Mouse (Mus musculus): ENCODE measurements around the gene Tmem94. TPM values are rescaled to one million over a fixed set of nuclear protein-coding genes. Genes with fewer than 3 reads are reported as not detected.

Gene Tmem94
- polyA plus RNA-seq, 1 experiment from 2014 or later, result 42.4 TPM

DNA sequence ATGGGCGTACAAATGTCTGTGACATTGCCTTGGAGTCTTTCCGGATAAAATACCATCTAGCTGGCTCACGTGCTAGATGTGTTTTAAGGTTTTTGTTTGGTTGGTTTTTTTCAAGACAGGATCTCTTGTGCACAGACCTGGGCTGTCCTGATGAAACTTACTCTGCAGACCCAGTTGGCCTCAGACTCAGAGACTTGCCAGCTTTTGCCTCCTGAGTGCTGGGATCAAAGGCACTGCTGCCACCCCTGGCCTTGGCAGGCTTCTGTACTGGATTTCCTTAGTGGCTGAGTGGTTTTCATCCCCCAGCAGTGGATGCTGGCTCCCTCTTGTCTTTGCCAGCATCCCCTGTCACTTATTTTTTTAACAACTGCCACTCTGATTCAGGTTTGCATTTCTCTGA lies 3.7 kb downstream of the Tmem94 start:
- Histone ChIP-seq H3K9ac (replicated peaks) (no peak overlapping the region), H3K27ac (replicated peaks) (no peak overlapping the region; the same call in 1 of the 2 replicates), H3K4me3 (no peak overlapping the region), H3K36me3 (no peaks in the 10 kb centered on the region), H3K4me1 (peaks cover 22% of the 10 kb centered on the region), H3K9me3 (no peaks in the 10 kb centered on the region), H3K27me3 (no peaks in the 10 kb centered on the region), H3K4me2 (replicated peaks) (no peak overlapping the region)
- 90% methylated on average over 3 of the region's 3 CpGs for WGBS
- ATAC-seq (ENCODE audit: low FRiP score, low read depth), result no peak

DNA sequence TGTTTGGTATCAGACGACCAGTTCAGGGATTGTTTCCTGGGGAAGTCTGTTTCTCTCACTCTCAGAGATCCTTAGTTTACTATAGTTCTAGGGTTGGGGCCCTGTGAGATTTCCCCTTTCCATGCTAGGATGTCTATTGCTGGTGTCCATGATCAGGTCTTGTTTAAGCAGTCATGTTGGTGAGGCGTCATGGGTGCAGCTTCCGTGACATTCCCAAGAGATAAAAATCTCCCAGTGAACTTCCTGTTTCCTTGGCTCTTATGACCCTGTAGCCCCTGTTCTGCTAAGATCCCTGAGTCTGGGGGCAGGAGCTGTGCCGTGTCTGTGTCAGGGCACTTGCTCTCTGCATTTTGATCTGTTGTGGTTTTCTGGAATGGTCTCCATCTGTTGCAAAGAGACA lies 9.4 kb downstream of the Tmem94 start:
- no peak for ATAC-seq (ENCODE audit: low FRiP score, low read depth)
- Histone ChIP-seq H3K9ac (replicated peaks) (no peak overlapping the region), H3K9me3 (no peaks in the 10 kb centered on the region), H3K36me3 (no peaks in the 10 kb centered on the region), H3K4me3 (no peak overlapping the region), H3K27me3 (no peaks in the 10 kb centered on the region), H3K4me2 (replicated peaks) (no peak overlapping the region), H3K27ac (replicated peaks) (no peak overlapping the region), H3K4me1 (peaks cover 36% of the 10 kb centered on the region)
- WGBS, result 72% methylated on average over 4 of the region's 4 CpGs

DNA sequence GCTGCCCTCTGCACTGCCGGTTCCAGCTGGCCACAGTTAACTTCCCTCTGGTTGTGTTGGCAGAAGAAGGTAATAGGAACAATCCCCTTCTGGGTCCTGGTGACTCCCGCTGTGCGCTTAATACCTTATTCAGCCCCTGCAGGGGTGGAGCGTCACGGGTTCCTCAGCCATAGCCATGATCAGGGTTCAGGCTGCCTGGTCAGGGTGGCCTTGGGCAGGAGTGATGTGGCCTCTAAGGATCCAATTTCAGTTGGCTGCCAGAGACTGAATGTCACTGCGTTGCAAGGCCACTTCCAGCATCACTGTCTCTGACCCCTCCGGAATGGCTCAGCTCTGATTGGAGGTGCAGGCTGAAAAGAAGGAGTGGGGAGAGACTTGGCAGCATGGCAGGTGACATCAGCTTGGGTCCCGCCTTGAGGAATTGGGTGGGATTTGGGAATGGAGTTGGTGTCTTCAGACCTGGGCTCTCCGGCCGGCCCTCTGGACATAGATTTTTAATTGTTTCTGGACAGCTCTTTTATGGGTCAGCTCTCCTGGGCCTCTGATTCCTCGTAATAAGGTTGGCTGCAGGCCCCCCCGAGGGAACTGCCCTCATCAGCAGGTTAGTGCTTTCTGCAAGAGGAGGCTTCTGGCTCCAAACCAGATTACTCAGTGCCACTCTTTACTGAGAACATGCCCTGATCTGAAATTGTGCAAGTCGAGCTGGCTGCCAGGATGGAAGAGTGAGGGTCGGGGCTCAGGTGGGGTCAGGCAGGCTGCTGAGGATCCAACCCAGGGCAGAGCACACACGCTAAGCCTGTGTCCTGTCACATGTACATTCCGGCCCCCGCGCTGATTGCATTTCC lies 10.8 kb downstream of the Tmem94 start:
- WGBS, result 38% methylated on average over 18 of the region's 18 CpGs
- Histone ChIP-seq H3K27me3 (no peaks in the 10 kb centered on the region), H3K36me3 (no peaks in the 10 kb centered on the region), H3K4me1 (peaks cover 48% of the 10 kb centered on the region), H3K4me2 (replicated peaks) (no peak overlapping the region), H3K9me3 (no peaks in the 10 kb centered on the region), H3K9ac (replicated peaks) (no peak overlapping the region), H3K4me3 (no peak overlapping the region), H3K27ac (replicated peaks) (0 out of 2 replicates have a peak overlapping the region, but pooled peaks have one; percentile 10)
- ATAC-seq (ENCODE audit: low FRiP score, low read depth), result no peak

DNA sequence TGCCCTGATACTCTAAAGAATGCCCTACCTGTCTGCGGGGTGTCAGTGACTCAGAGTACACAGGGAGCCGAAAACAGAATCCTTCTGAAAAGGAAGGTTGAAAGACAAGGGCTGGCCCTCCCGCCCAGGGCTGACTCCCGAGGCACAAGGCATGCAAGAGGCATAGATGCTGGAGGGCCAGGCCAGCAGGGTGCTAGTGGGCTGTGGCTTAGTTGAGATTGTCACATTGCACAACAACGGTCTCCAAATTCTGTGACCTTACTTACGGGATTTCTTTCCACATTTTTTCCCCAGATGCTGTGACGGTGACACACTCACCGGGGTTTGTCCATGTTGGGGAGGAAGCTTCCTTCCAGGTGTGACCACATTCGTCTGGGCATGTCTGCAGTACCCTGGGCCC lies 11.7 kb downstream of the Tmem94 start:
- Histone ChIP-seq H3K36me3 (no peaks in the 10 kb centered on the region), H3K9me3 (no peaks in the 10 kb centered on the region), H3K27ac (replicated peaks) (0 out of 2 replicates have a peak overlapping the region, but pooled peaks have one; percentile 10), H3K4me2 (replicated peaks) (no peak overlapping the region), H3K9ac (replicated peaks) (no peak overlapping the region), H3K4me1 (peaks cover 56% of the 10 kb centered on the region), H3K4me3 (no peak overlapping the region), H3K27me3 (peaks cover 8% of the 10 kb centered on the region; the same call in 1 of the 2 replicates)
- 42% methylated on average over 9 of the region's 9 CpGs for WGBS
- no peak for ATAC-seq (ENCODE audit: low FRiP score, low read depth)

DNA sequence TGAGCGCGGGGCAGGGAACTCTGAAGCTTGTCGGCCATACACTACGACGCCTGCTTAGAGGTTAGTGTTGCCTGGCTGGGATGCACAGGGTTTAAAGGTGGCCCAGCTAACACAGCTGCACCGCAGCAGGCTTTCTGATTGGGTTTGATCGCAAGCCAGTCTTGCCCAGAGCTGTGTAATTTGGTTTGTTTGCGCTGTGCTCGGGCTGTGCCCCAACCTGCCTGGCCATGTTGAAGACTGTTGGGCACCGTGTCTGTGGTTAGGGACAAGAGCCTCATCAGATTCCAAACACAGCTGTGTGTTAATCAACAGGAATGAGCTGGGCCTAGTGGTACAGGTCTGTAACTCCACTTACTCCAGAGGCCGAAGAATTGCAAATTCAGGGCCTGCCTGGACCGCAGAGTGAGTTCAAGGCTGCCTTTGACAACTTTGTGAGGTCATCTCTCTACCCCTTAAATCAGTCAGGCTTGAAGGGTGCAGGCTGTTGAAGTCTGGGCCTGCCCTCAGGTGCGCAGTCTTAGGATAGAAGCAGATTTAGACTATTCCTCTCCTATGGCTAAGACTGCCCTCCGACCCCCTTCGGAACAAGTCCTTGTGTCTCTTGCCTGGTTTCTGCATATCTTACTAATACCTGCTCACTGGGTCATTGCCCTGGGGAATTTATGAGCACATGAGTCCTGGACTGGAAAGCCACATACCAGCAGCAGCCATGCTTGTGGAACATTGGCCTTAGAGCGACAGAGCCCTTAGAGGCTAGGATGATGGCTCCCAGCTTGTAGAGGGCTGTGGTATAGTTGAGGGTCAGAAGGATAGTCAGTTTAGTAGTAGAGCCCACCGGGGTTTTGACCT lies 12.5 kb downstream of the Tmem94 start:
- no peaks in the 10 kb centered on the region for H3K9me3 ChIP-seq
- no peak overlapping the region for H3K9ac ChIP-seq (replicated peaks)
- H3K4me2 ChIP-seq (replicated peaks), result no peak overlapping the region
- WGBS, result 85% methylated on average over 17 of the region's 17 CpGs
- peaks cover 10% of the 10 kb centered on the region; the same call in 1 of the 2 replicates for H3K27me3 ChIP-seq
- H3K27ac ChIP-seq (replicated peaks), result no peak overlapping the region
- ATAC-seq (ENCODE audit: low FRiP score, low read depth), result no peak
- no peaks in the 10 kb centered on the region for H3K36me3 ChIP-seq
- peaks cover 63% of the 10 kb centered on the region for H3K4me1 ChIP-seq
- no peak overlapping the region for H3K4me3 ChIP-seq

DNA sequence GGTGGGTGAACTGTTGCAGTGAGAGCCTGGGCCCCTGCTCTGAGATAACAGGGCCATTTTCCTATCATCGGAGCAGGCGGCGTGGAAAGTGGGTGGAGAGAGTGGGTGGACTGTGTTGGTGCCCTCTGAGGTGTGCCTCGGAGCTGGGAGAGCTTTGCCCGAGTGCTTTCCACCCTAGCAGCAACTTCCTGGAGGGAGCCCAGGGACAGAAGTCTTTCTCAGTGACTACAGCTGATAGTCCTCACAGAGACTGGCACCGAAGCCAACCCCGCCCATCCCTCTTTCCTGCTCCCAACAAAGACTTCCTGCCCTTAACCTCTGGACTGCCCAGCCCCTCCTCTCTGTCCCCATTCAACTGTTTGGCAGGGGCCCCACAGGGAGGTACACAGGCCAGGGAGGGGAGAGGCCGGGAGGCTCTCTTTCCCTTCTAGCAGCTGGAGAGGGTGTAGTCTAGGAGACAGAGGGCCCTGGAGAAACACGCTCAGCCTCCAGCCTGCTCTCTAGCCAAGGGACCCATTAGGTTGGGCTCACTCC lies 13.9 kb downstream of the Tmem94 start:
- no peaks in the 10 kb centered on the region for H3K9me3 ChIP-seq
- H3K27me3 ChIP-seq, result peaks cover 10% of the 10 kb centered on the region; the same call in 1 of the 2 replicates
- no peaks in the 10 kb centered on the region for H3K36me3 ChIP-seq
- peak overlapping the region; percentile 53 for H3K4me2 ChIP-seq (replicated peaks)
- ATAC-seq (ENCODE audit: low FRiP score, low read depth), result peak; percentile 82
- peak overlapping the region; percentile 80 for H3K27ac ChIP-seq (replicated peaks)
- H3K4me1 ChIP-seq, result peaks cover 72% of the 10 kb centered on the region
- no peak overlapping the region for H3K4me3 ChIP-seq
- H3K9ac ChIP-seq (replicated peaks), result peak overlapping the region; percentile 20
- under 1% methylated on average over 9 of the region's 9 CpGs for WGBS

DNA sequence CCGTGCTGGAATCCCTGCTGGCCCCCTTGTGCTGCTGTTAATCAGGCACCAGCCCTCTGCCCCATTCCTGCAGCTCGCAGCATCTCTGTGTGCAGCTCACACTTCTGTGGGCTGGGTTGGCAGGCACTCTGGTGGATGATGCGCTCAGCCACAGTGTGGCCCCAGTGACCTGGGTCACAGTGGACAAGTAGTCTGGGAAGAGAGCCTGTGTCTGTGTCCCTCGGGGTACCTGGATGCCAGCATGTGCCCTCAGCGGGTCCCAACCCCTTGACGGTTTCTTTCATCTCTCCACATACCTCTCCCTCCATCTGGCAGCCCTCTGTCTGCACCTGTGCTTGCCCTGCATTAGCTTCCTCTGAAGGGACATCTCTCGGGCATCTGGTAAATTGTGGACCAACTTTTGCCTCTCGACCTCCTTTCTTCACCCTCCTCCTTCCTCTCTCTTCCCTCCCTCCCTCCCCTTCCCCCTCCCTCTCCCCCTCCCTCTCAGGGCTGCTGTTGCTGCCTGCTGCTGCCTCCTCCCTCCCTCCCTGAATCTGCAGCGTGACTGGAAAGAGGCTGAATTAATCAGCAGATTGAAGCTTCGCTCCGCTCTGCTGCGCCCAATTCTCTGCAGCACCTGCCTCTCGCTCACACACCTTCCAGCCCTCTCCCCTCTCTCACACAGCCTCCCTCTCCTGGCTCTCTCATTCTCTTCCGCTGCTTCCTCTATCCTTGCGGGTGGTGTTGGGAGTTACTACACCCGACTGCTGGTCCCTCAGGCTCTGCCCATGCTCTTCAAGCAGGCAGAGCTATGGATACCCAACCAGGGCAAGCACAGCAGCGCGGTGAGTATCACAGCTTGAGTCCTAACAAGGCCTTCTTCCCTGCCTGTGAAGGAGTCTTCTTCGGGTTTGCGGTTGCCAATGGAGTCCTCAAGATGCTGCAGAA lies 15.2 kb downstream of the Tmem94 start:
- Histone ChIP-seq H3K9me3 (no peaks in the 10 kb centered on the region), H3K4me2 (replicated peaks) (peak overlapping the region; percentile 53), H3K27me3 (peaks cover 10% of the 10 kb centered on the region; the same call in 1 of the 2 replicates), H3K9ac (replicated peaks) (peak overlapping the region; percentile 24; the same call in 1 of the 2 replicates), H3K27ac (replicated peaks) (peak overlapping the region; percentile 80), H3K4me3 (peak overlapping the region; percentile 24), H3K36me3 (peaks cover under 1% of the 10 kb centered on the region; the same call in 1 of the 2 replicates), H3K4me1 (peaks cover 69% of the 10 kb centered on the region)
- WGBS, result 8% methylated on average over 20 of the region's 20 CpGs
- ATAC-seq (ENCODE audit: low FRiP score, low read depth), result peak; percentile 62

DNA sequence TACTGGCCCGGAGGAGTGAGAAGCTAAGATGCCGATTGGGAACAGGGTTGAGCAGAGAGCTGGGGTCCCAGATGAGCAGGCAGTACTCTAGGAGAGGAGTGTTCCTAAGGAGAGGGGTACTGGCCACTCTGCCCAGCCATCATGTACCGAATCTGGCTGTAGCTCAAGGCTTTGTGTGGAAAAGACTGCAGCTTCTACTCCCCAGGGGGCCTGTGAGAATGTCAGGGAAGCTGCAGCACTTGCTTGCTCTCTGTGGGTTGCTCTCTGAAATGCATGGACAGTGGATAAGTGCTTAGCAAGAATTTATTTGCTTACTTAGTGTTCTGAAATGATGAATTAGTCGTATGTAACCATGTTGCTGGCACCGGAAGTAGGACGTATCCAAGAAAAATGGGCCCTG lies 21.2 kb downstream of the Tmem94 start:
- Histone ChIP-seq H3K9me3 (no peaks in the 10 kb centered on the region), H3K4me1 (peaks cover 26% of the 10 kb centered on the region), H3K27ac (replicated peaks) (0 out of 2 replicates have a peak overlapping the region, but pooled peaks have one; percentile 42), H3K4me2 (replicated peaks) (no peak overlapping the region), H3K36me3 (peaks cover 55% of the 10 kb centered on the region), H3K27me3 (peaks cover 6% of the 10 kb centered on the region; the same call in 1 of the 2 replicates), H3K9ac (replicated peaks) (no peak overlapping the region), H3K4me3 (no peak overlapping the region)
- WGBS, result 75% methylated on average over 6 of the region's 6 CpGs
- no peak for ATAC-seq (ENCODE audit: low FRiP score, low read depth)

DNA sequence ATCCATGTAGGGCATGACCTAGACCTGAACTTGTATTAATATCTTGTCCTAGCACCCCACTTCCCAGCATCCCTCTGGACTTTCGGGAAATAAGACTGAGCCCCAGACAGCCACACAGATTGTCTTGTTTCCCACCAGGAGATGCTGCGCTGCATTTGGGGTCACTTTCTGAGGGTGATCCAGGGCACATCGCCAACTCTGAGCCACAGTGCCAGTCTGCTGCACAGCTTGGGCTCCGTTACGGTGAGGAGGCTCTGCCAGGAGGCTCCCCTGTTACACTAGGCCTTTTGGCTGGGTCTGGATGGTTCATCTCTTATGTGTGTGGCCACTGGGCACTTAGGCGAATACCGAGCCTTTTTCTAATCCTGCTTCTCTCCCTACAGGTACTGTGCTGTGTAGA lies 24.6 kb downstream of the Tmem94 start:
- H3K9me3 ChIP-seq, result no peaks in the 10 kb centered on the region
- 96% methylated on average over 7 of the region's 7 CpGs for WGBS
- H3K27me3 ChIP-seq, result no peaks in the 10 kb centered on the region
- no peak for ATAC-seq (ENCODE audit: low FRiP score, low read depth)
- peaks cover 88% of the 10 kb centered on the region for H3K36me3 ChIP-seq
- H3K4me3 ChIP-seq, result no peak overlapping the region
- no peak overlapping the region for H3K4me2 ChIP-seq (replicated peaks)
- peaks cover 6% of the 10 kb centered on the region; the same call in 1 of the 2 replicates for H3K4me1 ChIP-seq
- no peak overlapping the region for H3K9ac ChIP-seq (replicated peaks)
- no peak overlapping the region for H3K27ac ChIP-seq (replicated peaks)

DNA sequence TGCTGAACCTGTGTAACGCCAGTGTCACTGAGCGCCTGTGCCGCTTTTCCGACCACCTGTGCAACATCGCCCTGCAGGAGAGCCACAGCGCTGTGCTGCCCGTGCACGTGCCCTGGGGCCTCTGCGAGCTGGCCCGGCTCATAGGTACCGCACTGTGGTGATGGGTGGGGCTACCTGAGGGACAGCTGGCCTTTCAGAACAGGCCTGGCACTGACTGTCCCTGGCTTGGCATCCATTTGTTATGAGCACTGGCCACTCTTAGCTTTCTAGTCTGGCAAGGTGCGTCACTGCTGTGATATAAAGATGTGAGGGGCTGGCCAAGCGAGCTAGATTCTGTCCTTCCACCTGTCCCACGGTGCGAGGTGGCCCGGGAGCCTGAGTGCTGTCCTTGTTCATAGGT lies 26.7 kb downstream of the Tmem94 start:
- 97% methylated on average over 16 of the region's 16 CpGs for WGBS
- ATAC-seq (ENCODE audit: low FRiP score, low read depth), result no peak
- Histone ChIP-seq H3K9me3 (no peaks in the 10 kb centered on the region), H3K4me3 (no peak overlapping the region), H3K27me3 (no peaks in the 10 kb centered on the region), H3K36me3 (peaks cover 95% of the 10 kb centered on the region), H3K4me2 (replicated peaks) (no peak overlapping the region), H3K4me1 (no peaks in the 10 kb centered on the region), H3K9ac (replicated peaks) (no peak overlapping the region), H3K27ac (replicated peaks) (no peak overlapping the region)

DNA sequence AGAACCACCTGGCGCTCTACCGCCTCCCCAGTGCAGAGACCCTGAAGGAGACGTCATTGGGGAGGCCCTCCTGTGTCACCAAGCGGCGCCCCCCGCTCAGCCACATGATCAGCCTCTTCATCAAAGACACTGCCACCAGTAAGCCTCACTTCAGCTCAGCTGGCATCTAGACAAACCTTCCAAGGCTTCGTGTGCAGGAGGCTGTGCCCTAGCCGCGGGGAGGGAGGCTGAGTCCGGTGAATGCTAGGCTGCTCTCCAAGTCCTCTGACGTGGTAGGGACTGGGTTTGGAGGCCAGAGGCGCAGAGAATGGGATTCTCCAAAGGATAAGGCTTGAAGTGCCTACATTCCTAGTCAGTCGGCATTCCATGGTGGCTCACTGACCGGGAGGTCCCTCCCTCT lies 27.1 kb downstream of the Tmem94 start:
- no peak overlapping the region for H3K4me2 ChIP-seq (replicated peaks)
- H3K9me3 ChIP-seq, result no peaks in the 10 kb centered on the region
- no peak overlapping the region for H3K27ac ChIP-seq (replicated peaks)
- H3K4me3 ChIP-seq, result no peak overlapping the region
- 90% methylated on average over 14 of the region's 14 CpGs for WGBS
- H3K4me1 ChIP-seq, result no peaks in the 10 kb centered on the region
- no peaks in the 10 kb centered on the region for H3K27me3 ChIP-seq
- ATAC-seq (ENCODE audit: low FRiP score, low read depth), result no peak
- H3K36me3 ChIP-seq, result peaks cover 95% of the 10 kb centered on the region
- H3K9ac ChIP-seq (replicated peaks), result no peak overlapping the region

Measured in midbrain, embryonic 12.5 days (tissue).